Mouse (Mus musculus): ENCODE measurements around the gene Fzd4.

Fzd4 gene

DNA sequence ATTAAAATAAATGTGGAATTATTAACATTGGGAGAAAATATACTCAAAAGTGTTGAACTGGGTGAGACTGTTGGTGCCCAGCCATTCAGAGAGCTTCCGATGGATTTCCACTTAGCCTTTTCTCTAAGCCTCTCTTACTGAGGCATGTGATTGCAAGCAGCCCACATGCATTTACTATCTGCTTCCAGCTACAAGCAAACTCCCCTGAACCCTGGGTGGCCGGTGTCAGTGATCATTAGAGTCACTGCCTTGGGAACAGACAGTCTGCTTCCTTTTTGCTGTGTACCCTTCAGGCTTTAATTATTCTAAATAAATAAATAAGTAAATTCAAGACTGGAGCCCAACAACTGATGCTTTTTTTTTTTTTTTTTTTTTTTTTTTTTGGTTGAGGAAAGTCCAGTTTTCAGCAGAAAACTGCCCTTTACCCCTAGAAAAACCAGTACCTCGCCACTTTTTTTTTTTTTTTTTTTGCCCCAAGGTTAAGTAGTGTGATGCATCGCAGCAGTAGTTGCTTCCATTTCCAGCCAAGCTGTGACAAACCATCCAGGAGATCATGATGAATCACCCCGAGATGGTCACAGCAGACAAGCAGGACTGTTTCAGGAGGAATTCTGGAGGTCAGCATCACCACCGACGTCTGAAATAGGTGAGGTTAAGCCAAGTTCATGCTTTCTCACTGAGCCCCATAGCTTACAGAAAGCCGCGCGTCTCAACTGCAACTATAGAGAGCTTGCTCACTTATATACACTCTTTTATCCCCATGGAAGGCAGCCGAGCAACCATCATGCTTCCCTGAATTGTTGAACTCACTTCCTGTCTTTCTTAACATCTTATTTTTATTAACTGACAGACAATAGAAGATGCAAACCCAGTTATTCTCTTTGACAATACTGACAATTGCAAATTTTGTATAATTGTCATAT is 21.9 kb downstream of the Fzd4 start:
- no peak for DNase-seq (ENCODE audit: extremely low read depth, low read depth, low spot score)

DNA sequence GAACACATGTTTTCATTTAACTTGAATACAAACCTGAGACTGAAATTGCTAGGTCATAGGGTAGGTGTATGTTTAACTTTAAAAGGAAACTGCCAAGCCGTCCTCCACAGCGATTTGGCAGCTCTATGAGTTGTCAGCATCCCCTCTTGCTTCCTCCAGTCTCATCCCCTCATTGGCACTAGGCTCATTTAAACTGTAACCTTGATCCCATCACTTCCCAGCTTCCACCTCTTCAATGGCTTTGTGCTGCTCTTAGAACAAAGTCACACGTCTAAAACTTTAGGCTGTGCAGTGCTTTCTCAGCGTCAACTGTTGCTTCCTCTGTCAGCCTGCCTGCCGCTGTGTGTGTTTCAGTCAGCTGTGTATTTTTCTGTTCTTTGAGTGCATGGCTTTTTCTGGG is 22.9 kb downstream of the Fzd4 start:
- no peak for DNase-seq (ENCODE audit: extremely low read depth, low read depth, low spot score)

DNA sequence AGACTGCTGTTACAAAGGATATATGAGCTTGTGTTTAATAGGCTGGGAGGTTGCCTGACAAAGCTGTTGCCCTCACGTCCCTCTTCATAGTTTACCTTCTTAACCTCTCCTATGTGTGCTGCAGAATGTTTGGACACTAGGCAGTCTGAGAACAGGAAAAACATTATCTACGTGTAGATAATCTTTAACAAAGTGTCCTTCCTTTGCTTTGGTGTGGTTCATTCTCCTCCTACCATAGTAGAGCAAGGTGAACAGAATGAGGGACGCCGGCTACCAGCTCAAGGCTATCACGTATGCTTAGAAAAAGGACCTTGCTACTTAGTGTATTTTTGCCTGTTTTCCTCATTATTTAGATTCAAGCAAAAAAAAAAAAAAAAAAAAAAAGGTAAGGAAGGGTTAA is 24.6 kb downstream of the Fzd4 start:
- DNase-seq (ENCODE audit: extremely low read depth, low read depth, low spot score), result no peak

DNA sequence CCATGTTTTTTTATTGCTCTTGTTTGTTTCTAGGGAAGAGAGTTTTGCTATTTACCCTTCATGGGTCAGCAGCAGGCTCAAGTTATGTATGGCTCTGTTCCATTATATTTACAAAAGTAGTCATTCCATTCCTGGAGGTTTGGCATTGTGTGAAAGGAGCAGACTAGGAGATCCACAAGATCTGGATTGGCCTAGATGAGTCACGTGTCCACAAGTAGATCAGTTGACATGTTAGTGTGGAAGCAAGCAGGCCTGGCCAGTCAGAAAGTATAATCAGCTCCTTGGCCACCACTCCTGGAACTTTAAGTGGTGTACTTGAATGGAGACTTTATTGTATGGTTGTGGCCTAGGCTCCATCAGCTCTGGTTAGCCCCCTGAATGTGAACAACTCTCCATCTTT is 25.2 kb downstream of the Fzd4 start:
- no peak for DNase-seq (ENCODE audit: extremely low read depth, low read depth, low spot score)

DNA sequence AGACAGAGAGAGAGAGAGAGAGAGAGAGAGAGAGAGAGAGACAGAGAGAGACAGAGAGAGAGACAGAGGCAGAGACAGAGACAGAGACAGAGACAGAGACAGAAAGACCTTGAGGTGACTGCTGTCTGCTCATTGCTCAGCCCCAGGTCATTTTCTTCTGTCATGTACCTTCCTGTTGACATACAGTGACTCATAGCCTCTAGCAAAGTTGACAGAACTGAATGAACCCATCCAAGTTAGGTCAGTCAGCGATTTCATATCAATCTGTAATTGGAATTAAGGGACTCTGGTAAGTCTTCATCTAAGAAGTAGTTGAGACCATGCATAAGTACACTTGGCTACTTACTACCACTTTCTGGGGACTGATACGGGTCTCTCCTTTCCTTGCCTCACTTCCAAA is 27.0 kb downstream of the Fzd4 start:
- DNase-seq (ENCODE audit: extremely low read depth, low read depth, low spot score), result no peak

DNA sequence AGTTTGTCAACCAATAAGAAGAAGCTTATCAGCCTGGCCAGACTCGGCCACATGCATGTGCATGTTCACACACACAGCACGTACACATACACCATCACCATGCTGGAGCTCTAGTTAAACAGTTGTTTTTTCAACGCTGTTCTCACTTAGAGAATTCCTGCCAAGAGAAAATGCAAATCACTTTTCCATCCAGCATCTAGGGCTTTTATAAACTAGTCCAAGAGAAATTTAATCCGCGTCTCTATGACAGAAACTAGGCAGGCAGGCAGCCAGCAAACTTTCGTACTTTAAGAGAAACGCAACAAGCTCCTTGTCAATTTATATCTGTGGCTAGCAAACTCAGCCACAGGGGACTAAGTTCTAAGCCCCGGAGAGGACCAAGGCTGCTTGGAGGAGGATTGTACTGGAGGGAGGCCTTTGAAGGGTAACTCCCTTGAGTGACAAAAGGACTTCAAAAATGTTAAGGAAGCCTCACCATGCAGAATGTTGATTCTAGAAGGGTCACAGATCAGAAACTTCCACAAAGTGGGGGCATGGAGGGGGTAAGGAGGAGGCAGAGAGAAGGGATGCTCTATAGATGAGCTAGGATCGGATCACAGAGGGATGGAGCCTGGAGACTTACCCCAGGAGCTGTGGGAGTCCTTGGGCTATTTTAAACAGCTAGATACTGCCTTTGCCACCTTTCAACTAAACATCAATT is 29.2 kb downstream of the Fzd4 start:
- no peak for DNase-seq (ENCODE audit: extremely low read depth, low read depth, low spot score)

DNA sequence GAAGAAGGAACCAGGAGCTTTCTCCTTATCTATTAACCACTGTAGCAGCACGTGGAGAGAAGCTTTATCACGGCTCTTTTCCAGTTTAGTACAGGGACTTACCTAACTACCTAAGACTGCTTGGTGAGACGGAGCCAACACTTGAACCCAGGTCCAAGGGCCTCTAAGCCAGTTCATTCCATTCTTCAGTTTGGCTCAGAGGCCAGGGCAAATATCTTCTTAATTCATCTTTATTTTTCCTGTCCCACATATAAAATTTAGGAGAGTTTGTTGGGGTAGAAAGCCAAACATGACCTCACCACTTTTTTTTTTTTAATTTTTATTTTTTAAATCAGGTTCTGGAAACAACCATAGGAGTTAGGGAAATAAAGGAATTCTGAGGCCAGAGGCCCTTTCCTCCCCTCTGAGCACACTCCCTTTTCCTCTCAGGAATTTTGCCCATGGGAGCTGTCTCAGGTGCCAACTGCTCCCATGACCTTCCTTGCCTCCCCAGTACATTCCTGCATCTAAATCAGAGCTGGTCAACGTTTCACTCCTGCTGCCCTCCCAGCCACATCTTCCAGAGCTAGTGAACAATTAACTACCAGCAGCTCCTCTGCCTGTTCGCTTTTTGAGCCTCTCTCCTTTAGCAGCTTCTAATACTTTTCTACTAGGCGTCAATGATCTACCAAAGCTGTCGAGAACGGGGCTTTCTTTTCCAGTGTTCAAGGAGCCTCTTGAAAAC is 29.9 kb downstream of the Fzd4 start:
- no peak for DNase-seq (ENCODE audit: extremely low read depth, low read depth, low spot score)

DNA sequence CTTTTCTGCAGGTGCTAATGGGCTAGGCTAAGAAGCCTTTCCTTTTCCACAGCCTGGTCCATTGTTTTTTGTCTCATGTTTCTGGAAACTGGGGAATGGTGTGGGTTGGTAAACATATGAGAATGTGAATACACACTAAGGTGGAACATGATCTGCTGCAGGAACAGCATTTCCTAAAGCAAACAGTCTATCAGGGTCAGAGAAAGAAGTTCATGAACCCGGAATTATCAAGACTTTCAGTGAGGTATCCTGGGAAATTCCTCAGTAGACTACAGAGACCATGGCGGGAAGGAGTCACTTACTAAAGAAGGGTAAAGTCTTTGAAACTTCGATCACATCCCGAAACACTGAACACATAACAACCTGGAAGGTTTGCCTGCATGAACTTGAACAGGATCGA is 32.2 kb downstream of the Fzd4 start:
- DNase-seq (ENCODE audit: extremely low read depth, low read depth, low spot score), result no peak

DNA sequence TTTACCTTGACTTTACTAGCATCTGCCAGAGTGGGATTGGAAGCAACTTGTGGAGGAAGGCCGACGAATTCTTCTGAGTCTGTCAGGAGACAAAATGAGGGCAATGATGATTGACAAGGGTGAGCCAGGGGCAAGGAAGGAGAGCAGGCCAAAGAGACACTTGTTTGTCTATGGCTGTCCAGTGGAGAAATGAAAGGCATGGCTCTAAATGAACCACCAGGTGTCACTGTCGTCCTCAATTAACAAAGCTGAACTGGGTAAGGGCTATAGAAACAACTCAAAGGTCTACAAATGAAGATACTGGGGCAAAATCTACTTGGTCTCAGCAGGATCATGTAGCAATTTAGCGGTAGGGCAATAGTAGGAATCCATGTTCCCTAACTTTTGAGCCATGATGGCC is 33.4 kb downstream of the Fzd4 start:
- no peak for DNase-seq (ENCODE audit: extremely low read depth, low read depth, low spot score)

DNA sequence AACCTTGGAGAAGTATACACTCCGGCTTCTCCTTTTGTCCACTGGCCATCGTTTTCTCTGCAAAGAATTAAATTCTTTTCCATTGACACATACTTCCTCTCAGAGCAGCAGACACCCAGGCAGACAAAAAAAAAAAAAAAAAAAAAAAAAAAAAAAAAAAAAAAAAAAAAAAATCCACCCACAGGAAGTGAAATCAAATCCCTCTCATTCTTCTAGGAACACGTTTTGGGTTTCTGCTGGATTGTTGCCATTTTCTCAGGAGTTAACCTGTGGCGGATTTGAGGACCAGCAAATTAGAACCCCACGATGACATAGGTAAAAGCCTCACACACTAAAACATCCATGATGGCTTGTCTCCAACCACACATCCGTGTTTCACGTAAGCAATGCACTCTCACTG is 37.1 kb downstream of the Fzd4 start:
- no peak for DNase-seq (ENCODE audit: extremely low read depth, low read depth, low spot score)

DNA sequence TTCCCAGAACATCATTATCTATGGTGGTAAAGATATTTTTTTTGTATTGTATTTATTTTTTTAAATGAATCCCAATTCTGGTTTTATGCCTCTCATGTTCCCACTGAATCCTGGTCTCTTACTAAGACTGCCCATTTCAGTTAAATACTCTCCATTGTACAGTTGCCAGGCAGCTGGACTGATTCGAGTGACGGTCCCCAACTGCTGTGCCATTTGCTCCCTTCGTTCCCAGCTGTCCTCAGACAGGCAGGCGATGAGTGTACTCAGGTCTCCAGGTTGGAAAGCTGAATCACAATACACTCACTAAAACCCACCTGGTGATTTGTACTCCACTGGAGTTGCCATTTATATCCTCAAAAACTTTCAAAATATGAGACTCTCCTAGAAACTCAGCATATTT is 38.1 kb downstream of the Fzd4 start:
- DNase-seq (ENCODE audit: extremely low read depth, low read depth, low spot score), result no peak

DNA sequence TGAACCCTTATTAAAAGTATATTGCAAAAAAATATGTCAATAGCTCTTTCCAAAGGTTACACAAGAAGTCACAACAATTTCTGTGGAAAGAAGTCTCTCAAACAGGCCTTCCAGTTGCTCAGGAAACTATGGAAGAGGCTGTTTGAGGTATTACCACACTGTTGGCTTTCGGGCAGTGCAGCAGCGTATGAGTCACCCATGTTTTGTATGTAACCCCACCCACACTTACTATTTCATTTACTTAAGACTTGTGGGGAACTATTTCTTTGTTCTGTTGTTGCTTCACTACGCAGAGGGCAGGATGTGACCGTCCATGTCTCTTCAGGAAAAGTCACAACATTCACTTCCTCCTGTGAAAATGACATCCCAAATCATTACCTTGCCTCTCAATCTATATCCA is 41.0 kb downstream of the Fzd4 start:
- peak; percentile 56 for DNase-seq (ENCODE audit: extremely low read depth, low read depth, low spot score)

DNA sequence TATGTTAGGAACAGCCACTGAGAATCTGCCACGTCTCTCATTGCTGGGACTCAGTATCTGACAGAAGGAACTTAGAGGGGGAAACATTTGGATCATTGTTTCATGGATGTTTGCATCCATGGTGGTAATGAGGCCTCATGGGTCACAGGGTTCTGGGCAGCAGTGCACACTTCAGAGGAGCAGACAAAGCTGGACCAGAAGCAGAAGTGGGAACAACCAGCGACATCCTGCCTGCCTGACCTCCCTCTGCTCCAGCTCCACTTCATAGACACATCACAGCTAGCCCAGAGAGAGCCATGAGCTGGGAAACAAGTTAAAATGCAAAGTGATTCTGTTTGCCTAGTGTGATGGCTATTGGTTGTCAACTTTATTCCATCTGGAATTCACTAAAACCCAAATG is 46.2 kb downstream of the Fzd4 start:
- DNase-seq (ENCODE audit: extremely low read depth, low read depth, low spot score), result no peak

DNA sequence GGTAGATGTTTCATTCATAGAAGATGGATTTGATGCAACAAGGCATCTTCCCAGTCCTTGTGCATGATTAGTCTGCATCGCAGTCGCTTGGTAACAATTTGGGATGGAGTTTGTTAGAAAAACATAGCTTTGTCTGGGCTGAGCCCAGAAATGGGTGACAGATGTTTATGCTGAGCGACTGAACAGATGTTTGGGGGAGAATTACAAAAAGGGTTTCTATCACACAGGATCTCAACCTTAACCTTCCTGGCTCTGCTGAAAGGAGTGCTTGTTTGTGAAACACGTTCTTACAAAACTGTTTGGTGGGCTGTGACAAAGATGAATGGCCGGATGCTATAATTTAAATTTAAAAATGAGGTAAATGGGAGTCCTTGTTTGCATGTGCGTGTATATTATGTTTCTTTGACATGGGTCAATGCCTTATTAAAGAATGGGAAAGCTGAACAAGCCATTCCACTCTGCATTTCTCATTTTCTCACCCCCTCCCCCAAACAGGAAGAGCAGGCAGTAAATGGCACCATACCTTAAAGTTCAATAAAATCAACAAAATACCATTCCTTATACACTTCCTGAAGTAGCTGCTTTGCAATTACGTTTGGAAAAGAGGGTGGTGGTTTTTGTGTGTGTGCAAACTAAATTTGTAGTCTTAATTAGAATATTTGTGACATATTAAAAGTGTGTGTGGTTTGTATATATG is 52.4 kb downstream of the Fzd4 start:
- DNase-seq (ENCODE audit: extremely low read depth, low read depth, low spot score), result no peak

DNA sequence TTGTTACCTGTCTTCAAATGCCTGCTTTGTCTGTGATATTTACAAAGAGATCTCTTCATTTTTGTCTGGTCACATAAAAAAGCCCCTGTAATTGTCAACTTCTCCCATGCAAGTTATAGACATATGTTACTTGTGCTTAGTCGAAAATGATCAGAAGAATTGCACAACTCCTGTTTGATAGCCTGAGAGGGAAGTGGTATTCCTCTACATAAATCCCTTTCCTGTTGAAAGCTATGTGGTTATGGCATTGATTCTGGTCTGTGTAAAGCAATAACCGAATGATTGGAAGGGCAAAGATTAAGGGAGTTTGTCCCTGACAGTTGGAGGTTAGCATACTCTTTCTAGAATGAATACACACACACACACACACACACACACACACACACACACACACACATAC is 55.5 kb downstream of the Fzd4 start:
- DNase-seq (ENCODE audit: extremely low read depth, low read depth, low spot score), result no peak

DNA sequence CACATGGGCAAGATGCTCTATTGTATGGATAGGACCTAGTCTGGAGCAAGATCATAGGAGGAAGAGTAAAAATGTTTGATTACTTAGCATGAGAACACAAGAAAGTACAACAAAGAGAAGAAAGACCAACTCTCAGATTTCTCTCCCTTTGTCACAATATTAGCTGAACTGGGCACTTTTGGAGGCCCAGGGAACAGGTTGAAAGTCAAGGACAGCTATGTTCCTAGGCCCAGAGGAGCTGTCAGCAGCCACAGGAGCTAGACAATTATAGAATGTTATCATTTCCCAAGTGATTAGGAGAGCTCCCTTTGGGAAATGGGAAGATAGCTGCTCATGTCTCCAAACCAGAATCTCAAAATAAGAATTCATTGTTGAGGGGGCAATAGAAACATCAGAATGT is 56.8 kb downstream of the Fzd4 start:
- DNase-seq (ENCODE audit: extremely low read depth, low read depth, low spot score), result no peak

DNA sequence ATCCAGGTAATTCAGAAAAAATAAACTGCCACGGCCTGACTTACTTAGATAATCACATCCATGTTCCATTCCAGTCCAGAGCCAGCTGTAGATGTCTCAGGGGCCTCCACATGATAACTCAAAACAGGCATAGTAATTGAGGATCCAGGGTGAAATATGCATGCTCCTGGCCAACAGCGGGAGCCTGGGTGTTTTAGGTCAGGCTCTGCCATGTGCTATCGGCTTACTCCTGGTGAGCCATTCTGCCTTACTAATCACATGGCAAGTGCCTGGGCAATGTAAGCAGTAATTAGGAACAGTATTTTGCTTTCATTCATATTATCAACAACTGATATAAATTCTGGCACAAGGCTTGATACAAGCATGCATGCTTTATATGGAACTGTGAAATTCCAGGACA is 57.2 kb downstream of the Fzd4 start:
- no peak for DNase-seq (ENCODE audit: extremely low read depth, low read depth, low spot score)

Data from fat pad, adult 2 months (tissue).